Mouse (Mus musculus) heart, adult 11 months (tissue): Measurements from ENCODE around the gene Map3k12.

ENCODE experiments used
- DNase-seq: peaks from one replicate; pipeline ENCODE4 v3.0.0; 2022

Gene Map3k12

GRCm38 (mm10) chr15:102502254-102502840, 14.5 kb downstream of the Map3k12 start:
- peak; percentile 83 for DNase-seq

GRCm38 (mm10) chr15:102501084-102501814, 15.6 kb downstream of the Map3k12 start:
- DNase-seq, result peak; percentile 92

- peak; percentile 79 for DNase-seq
Observed at GRCm38 (mm10) chr15:102500479-102500878, 16.4 kb downstream of the Map3k12 start.

GRCm38 (mm10) chr15:102499851-102500250, 17.0 kb downstream of the Map3k12 start:
- peak; percentile 61 for DNase-seq

GRCm38 (mm10) chr15:102499370-102499769, 17.5 kb downstream of the Map3k12 start:
- DNase-seq, result peak; percentile 82

GRCm38 (mm10) chr15:102498322-102498721, 18.5 kb downstream of the Map3k12 start:
- peak; percentile 41 for DNase-seq

GRCm38 (mm10) chr15:102487664-102488063, 29.2 kb downstream of the Map3k12 start:
- DNase-seq, result peak; percentile 55

GRCm38 (mm10) chr15:102485853-102486252, 31.0 kb downstream of the Map3k12 start:
- DNase-seq, result peak; percentile 88

- peak; percentile 87 for DNase-seq
Observed at GRCm38 (mm10) chr15:102483136-102483535, 33.7 kb downstream of the Map3k12 start.

- DNase-seq, result peak; percentile 41
Observed at GRCm38 (mm10) chr15:102474520-102474919, 42.3 kb downstream of the Map3k12 start.

- DNase-seq, result peak; percentile 85
Observed at GRCm38 (mm10) chr15:102473246-102473645, 43.6 kb downstream of the Map3k12 start.

- peak; percentile 4 for DNase-seq
Observed at GRCm38 (mm10) chr15:102471727-102472126, 45.1 kb downstream of the Map3k12 start.

- no peak for DNase-seq
Observed at GRCm38 (mm10) chr15:102471295-102471645, 45.6 kb downstream of the Map3k12 start.

- peak; percentile 99 for DNase-seq
Observed at GRCm38 (mm10) chr15:102470605-102471294, 46.1 kb downstream of the Map3k12 start.

- peak; percentile 100 for DNase-seq
Observed at GRCm38 (mm10) chr15:102470183-102470604, 46.7 kb downstream of the Map3k12 start, which contains the start of gene Pcbp2. TSS of gene Pcbp2 (plus strand) at chr15:102470539.

- peak; percentile 86 for DNase-seq
Observed at GRCm38 (mm10) chr15:102468675-102469370, 48.0 kb downstream of the Map3k12 start.

GRCm38 (mm10) chr15:102463666-102464065, 53.2 kb downstream of the Map3k12 start:
- peak; percentile 59 for DNase-seq

GRCm38 (mm10) chr15:102461430-102462075, 55.3 kb downstream of the Map3k12 start:
- peak; percentile 55 for DNase-seq

GRCm38 (mm10) chr15:102460971-102461370, 55.9 kb downstream of the Map3k12 start:
- DNase-seq, result peak; percentile 93

GRCm38 (mm10) chr15:102460409-102460808, 56.5 kb downstream of the Map3k12 start:
- DNase-seq, result peak; percentile 95

- DNase-seq, result peak; percentile 87
Observed at GRCm38 (mm10) chr15:102459847-102460246, 57.0 kb downstream of the Map3k12 start.

- DNase-seq, result peak; percentile 93
Observed at GRCm38 (mm10) chr15:102459381-102459780, 57.5 kb downstream of the Map3k12 start.
